Comparison of ENCODE assay signal across 7 mouse cellular contexts in the genomic region with DNA sequence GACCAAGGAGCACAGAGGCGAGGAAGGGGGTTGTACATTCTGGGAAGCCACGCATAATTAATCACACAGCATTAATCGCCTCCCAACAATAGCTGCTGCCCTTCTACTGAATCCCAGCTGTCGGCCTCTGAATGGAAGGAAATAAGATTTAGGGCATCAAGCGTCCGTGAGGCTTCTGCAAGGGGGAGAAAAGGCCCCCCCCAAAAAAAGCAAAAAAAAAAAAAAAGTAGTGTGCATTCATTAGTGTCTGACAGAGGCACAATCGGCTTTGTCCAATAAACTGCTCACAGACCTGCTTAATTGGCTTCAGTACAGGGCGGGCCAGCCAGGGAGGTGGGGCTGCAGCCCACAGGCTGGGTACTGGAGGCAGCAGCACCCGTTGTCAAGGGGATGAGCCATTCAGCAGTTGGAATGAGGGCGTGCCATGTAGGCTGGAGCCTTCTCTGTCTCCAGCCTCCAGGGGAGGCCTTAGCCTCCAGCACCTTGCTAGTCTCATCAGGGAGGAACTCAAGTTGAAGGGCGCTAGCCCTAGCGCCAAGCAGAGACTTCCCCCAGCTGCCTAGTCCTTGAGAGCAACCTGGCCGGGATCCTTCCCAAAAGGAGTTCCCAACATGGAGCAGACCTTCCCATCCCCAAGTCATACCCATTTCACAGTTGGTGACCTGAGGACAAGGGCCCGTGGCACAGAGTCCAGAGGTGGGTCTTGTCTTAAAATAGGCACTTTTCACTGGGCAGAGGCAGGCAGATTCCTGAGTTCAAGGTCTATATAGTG. TPM values are rescaled to one million over a fixed set of nuclear protein-coding genes. Genes with fewer than 3 reads are reported as not detected.
DNase-seq lines count a peak whose midpoint lies in the region; ATAC-seq lines count a peak whose summit lies in the region.

No protein-coding gene starts in this region.

- peak overlapping the region; percentile 84 for H3K4me2 ChIP-seq in embryonic facial prominence, embryonic 15.5 days (replicated peaks)
- peak overlapping the region; percentile 73 for H3K4me2 ChIP-seq in liver, embryonic 13.5 days

- H3K27ac ChIP-seq in embryonic facial prominence, embryonic 15.5 days (replicated peaks), result peak overlapping the region; percentile 88
- no peak overlapping the region for H3K27ac ChIP-seq in liver, embryonic 13.5 days

- H3K4me3 ChIP-seq in embryonic facial prominence, embryonic 15.5 days (replicated peaks), result peak overlapping the region; percentile 88
- 0 out of 2 replicates have a peak overlapping the region, but pooled peaks have one; percentile 65 for H3K4me3 ChIP-seq in liver, embryonic 13.5 days (replicated peaks)

- DNase-seq in thymus, postnatal 14 days, result peak; percentile 36
- no peak for DNase-seq in thymus, postnatal 25 days
- DNase-seq in kidney, adult 8-10 months, result peak; percentile 54 to 72
- no peak for DNase-seq in liver, embryonic 13.5 days
- peak; percentile 30 for DNase-seq in retina, adult 2 months (ENCODE audit: low read depth, low spot score)

- H3K4me1 ChIP-seq in embryonic facial prominence, embryonic 15.5 days, result peaks cover 86% of the 10 kb centered on the region
- H3K4me1 ChIP-seq in liver, embryonic 13.5 days (replicated peaks), result peaks cover 68% of the 10 kb centered on the region

- H3K9me3 ChIP-seq in embryonic facial prominence, embryonic 15.5 days (replicated peaks), result no peaks in the 10 kb centered on the region
- H3K9me3 ChIP-seq in liver, embryonic 13.5 days (replicated peaks), result no peaks in the 10 kb centered on the region

- WGBS in embryonic facial prominence, embryonic 15.5 days, result 20% methylated on average over 14 of the region's 14 CpGs
- WGBS in liver, embryonic 13.5 days (ENCODE audit: insufficient replicate concordance), result 51% methylated on average over 14 of the region's 14 CpGs

- no peak overlapping the region for H3K9ac ChIP-seq in embryonic facial prominence, embryonic 15.5 days
- H3K9ac ChIP-seq in liver, embryonic 13.5 days, result no peak overlapping the region

- 0 out of 2 replicates have a peak, but pooled peaks have one; percentile 13 for ATAC-seq in embryonic facial prominence, embryonic 15.5 days (ENCODE audit: insufficient number of reproducible peaks, low FRiP score, low TSS enrichment, low read depth)
- ATAC-seq in liver, embryonic 13.5 days (ENCODE audit: low read depth), result no peak
- ATAC-seq in erythroid progenitor cell, adult 5-6 weeks (replicated peaks; ENCODE audit: low FRiP score, poor library complexity, severe bottlenecking), result no peak

- no peaks in the 10 kb centered on the region for H3K36me3 ChIP-seq in embryonic facial prominence, embryonic 15.5 days
- no peaks in the 10 kb centered on the region for H3K36me3 ChIP-seq in liver, embryonic 13.5 days

- H3K27me3 ChIP-seq in embryonic facial prominence, embryonic 15.5 days, result no peaks in the 10 kb centered on the region
- peaks cover 63% of the 10 kb centered on the region for H3K27me3 ChIP-seq in liver, embryonic 13.5 days

RNA-seq across cellular contexts. Expression of a gene that starts 15.7 kb away (rescaled TPM):
- 26.0 and 30.3 TPM in 2 replicates for polyA plus RNA-seq in embryonic facial prominence, embryonic 15.5 days (2015; fragmentation: Nextera tagmentation; extraction: Ambion mirVana)
- polyA plus RNA-seq in liver, embryonic 13.5 days (2015; fragmentation: Nextera tagmentation; extraction: Ambion mirVana), result 1.5 and 1.6 TPM in 2 replicates
- 5.4 and 9.0 TPM in 2 replicates for total RNA-seq in erythroid progenitor cell, adult 5-6 weeks (2015; ENCODE audit: low replicate concordance)
- total RNA-seq in erythroid progenitor cell, adult 5-6 weeks (2017; ENCODE audit: low replicate concordance), result 1.5 and 6.0 TPM in 2 replicates

RNA-seq across cellular contexts. Expression of a gene that starts 55.8 kb away (rescaled TPM):
- polyA plus RNA-seq in embryonic facial prominence, embryonic 15.5 days (2015; fragmentation: Nextera tagmentation; extraction: Ambion mirVana), result 25.9 and 27.0 TPM in 2 replicates
- 6.9 and 8.5 TPM in 2 replicates for polyA plus RNA-seq in liver, embryonic 13.5 days (2015; fragmentation: Nextera tagmentation; extraction: Ambion mirVana)
- total RNA-seq in erythroid progenitor cell, adult 5-6 weeks (2015; ENCODE audit: low replicate concordance), result 13.0 TPM in 2 replicates
- total RNA-seq in erythroid progenitor cell, adult 5-6 weeks (2017; ENCODE audit: low replicate concordance), result 7.3 and 15.7 TPM in 2 replicates

Comparison
In these comparisons a context has a peak if more than half of its experiments do, and no peak if none do; other contexts are left out.
1. DNase-seq: peak in thymus, postnatal 14 days (single experiment), kidney, adult 8-10 months (2 of 2) and retina, adult 2 months (single experiment); none in thymus, postnatal 25 days (single experiment) and liver, embryonic 13.5 days (single experiment).
2. RNA of a gene that starts 15.7 kb away (polyA plus RNA-seq): 26.0 to 30.3 TPM in embryonic facial prominence, embryonic 15.5 days; 1.5 to 1.6 TPM in liver, embryonic 13.5 days; every median in the first group is over 10 times any median in the second.